Mouse (Mus musculus): Measurements from ENCODE around the gene 1110008L16Rik. TPM values are rescaled to one million over a fixed set of nuclear protein-coding genes. Genes with fewer than 3 reads are reported as not detected.

The 1110008L16Rik gene
- polyA plus RNA-seq, 1 experiment = 5.8 TPM

- Histone ChIP-seq H3K27me3 (ENCODE audit: control insufficient read depth, insufficient read depth, low read length) (no peaks in the 10 kb centered on the region), H3K4me1 (ENCODE audit: control insufficient read depth, insufficient read depth, low read length) (no peaks in the 10 kb centered on the region), H3K4me3 (ENCODE audit: control insufficient read depth, low read depth, low read length) (no peak overlapping the region), H3K27ac (ENCODE audit: control insufficient read depth, insufficient read depth, low read depth, low read length) (no peak overlapping the region), H3K36me3 (ENCODE audit: control insufficient read depth, insufficient read depth, low read length) (no peaks in the 10 kb centered on the region)
- no peak for TF ChIP-seq POLR2A (IDR thresholded peaks at IDR 0.05; ENCODE audit: control insufficient read depth, low read depth, low read length)
- TF ChIP-seq CTCF (IDR thresholded peaks at IDR 0.05; ENCODE audit: control insufficient read depth, insufficient read depth, insufficient replicate concordance, low read depth, low read length) = no peak
Observed at GRCm38 (mm10) chr12:55343998-55344397, 44.6 kb downstream of the 1110008L16Rik start.

GRCm38 (mm10) chr12:55344583-55344982 lies 45.2 kb downstream of the 1110008L16Rik start:
- Histone ChIP-seq H3K4me1 (ENCODE audit: control insufficient read depth, insufficient read depth, low read length) (no peaks in the 10 kb centered on the region), H3K27ac (ENCODE audit: control insufficient read depth, insufficient read depth, low read depth, low read length) (no peak overlapping the region), H3K27me3 (ENCODE audit: control insufficient read depth, insufficient read depth, low read length) (no peaks in the 10 kb centered on the region), H3K4me3 (ENCODE audit: control insufficient read depth, low read depth, low read length) (no peak overlapping the region), H3K36me3 (ENCODE audit: control insufficient read depth, insufficient read depth, low read length) (no peaks in the 10 kb centered on the region)
- no peak for TF ChIP-seq CTCF (IDR thresholded peaks at IDR 0.05; ENCODE audit: control insufficient read depth, insufficient read depth, insufficient replicate concordance, low read depth, low read length)
- no peak for TF ChIP-seq POLR2A (IDR thresholded peaks at IDR 0.05; ENCODE audit: control insufficient read depth, low read depth, low read length)

GRCm38 (mm10) chr12:55353423-55353822 lies 54.0 kb downstream of the 1110008L16Rik start:
- no peak for TF ChIP-seq POLR2A (IDR thresholded peaks at IDR 0.05; ENCODE audit: control insufficient read depth, low read depth, low read length)
- TF ChIP-seq CTCF (IDR thresholded peaks at IDR 0.05; ENCODE audit: control insufficient read depth, insufficient read depth, insufficient replicate concordance, low read depth, low read length) = no peak
- no peak overlapping the region for H3K27ac ChIP-seq (ENCODE audit: control insufficient read depth, insufficient read depth, low read depth, low read length)
- H3K27me3 ChIP-seq (ENCODE audit: control insufficient read depth, insufficient read depth, low read length) = no peaks in the 10 kb centered on the region
- no peak overlapping the region for H3K4me3 ChIP-seq (ENCODE audit: control insufficient read depth, low read depth, low read length)
- peaks cover 3% of the 10 kb centered on the region; the same call in 1 of the 2 replicates for H3K4me1 ChIP-seq (ENCODE audit: control insufficient read depth, insufficient read depth, low read length)
- no peaks in the 10 kb centered on the region for H3K36me3 ChIP-seq (ENCODE audit: control insufficient read depth, insufficient read depth, low read length)

DNA sequence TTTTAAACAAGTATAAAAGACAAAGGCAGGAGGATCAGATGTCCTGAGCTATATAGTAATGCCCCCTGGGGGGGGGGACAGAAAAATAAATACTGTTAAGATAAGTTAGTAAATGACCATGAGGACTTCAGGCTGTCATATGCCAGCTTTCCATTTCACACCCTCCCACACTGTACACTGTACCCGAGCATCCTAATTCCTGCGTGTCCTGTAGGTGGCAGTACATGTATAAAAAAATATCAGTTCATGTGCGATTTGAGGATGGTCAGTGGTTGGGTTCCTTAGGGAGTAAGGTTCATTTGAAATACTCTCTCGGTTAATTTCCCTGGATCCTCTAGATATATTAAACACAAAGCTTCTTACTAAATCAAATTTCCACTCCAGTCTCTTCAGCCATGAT lies 55.5 kb downstream of the 1110008L16Rik start:
- H3K36me3 ChIP-seq (ENCODE audit: control insufficient read depth, insufficient read depth, low read length) = no peaks in the 10 kb centered on the region
- no peak overlapping the region for H3K4me3 ChIP-seq (ENCODE audit: control insufficient read depth, low read depth, low read length)
- H3K27me3 ChIP-seq (ENCODE audit: control insufficient read depth, insufficient read depth, low read length) = no peaks in the 10 kb centered on the region
- peaks cover 3% of the 10 kb centered on the region; the same call in 1 of the 2 replicates for H3K4me1 ChIP-seq (ENCODE audit: control insufficient read depth, insufficient read depth, low read length)
- TF ChIP-seq CTCF (IDR thresholded peaks at IDR 0.05; ENCODE audit: control insufficient read depth, insufficient read depth, insufficient replicate concordance, low read depth, low read length) (no peak), POLR2A (IDR thresholded peaks at IDR 0.05; ENCODE audit: control insufficient read depth, low read depth, low read length) (no peak)
- no peak overlapping the region for H3K27ac ChIP-seq (ENCODE audit: control insufficient read depth, insufficient read depth, low read depth, low read length)

GRCm38 (mm10) chr12:55357303-55357702 lies 57.9 kb downstream of the 1110008L16Rik start:
- TF ChIP-seq POLR2A (IDR thresholded peaks at IDR 0.05; ENCODE audit: control insufficient read depth, low read depth, low read length) (no peak), CTCF (IDR thresholded peaks at IDR 0.05; ENCODE audit: control insufficient read depth, insufficient read depth, insufficient replicate concordance, low read depth, low read length) (no peak)
- Histone ChIP-seq H3K4me1 (ENCODE audit: control insufficient read depth, insufficient read depth, low read length) (peaks cover 3% of the 10 kb centered on the region; the same call in 1 of the 2 replicates), H3K4me3 (ENCODE audit: control insufficient read depth, low read depth, low read length) (no peak overlapping the region)

GRCm38 (mm10) chr12:55360929-55361328 lies 61.6 kb downstream of the 1110008L16Rik start:
- Histone ChIP-seq H3K4me1 (ENCODE audit: control insufficient read depth, insufficient read depth, low read length) (no peaks in the 10 kb centered on the region; the same call in 1 of the 2 replicates), H3K4me3 (ENCODE audit: control insufficient read depth, low read depth, low read length) (no peak overlapping the region)

More at GRCm38 (mm10) chr12:55357303-55357702, 57.9 kb downstream of the 1110008L16Rik start:
- no peaks in the 10 kb centered on the region for H3K27me3 ChIP-seq (ENCODE audit: control insufficient read depth, insufficient read depth, low read length)
- H3K27ac ChIP-seq (ENCODE audit: control insufficient read depth, insufficient read depth, low read depth, low read length) = no peak overlapping the region
- no peaks in the 10 kb centered on the region for H3K36me3 ChIP-seq (ENCODE audit: control insufficient read depth, insufficient read depth, low read length)

GRCm38 (mm10) chr12:55365083-55365482 lies 65.7 kb downstream of the 1110008L16Rik start:
- TF ChIP-seq POLR2A (IDR thresholded peaks at IDR 0.05; ENCODE audit: control insufficient read depth, low read depth, low read length) (no peak), CTCF (IDR thresholded peaks at IDR 0.05; ENCODE audit: control insufficient read depth, insufficient read depth, insufficient replicate concordance, low read depth, low read length) (no peak)
- Histone ChIP-seq H3K4me3 (ENCODE audit: control insufficient read depth, low read depth, low read length) (no peak overlapping the region), H3K27ac (ENCODE audit: control insufficient read depth, insufficient read depth, low read depth, low read length) (no peak overlapping the region), H3K36me3 (ENCODE audit: control insufficient read depth, insufficient read depth, low read length) (no peaks in the 10 kb centered on the region), H3K4me1 (ENCODE audit: control insufficient read depth, insufficient read depth, low read length) (no peaks in the 10 kb centered on the region; the same call in 1 of the 2 replicates), H3K27me3 (ENCODE audit: control insufficient read depth, insufficient read depth, low read length) (no peaks in the 10 kb centered on the region)

More at GRCm38 (mm10) chr12:55360929-55361328, 61.6 kb downstream of the 1110008L16Rik start:
- Histone ChIP-seq H3K36me3 (ENCODE audit: control insufficient read depth, insufficient read depth, low read length) (no peaks in the 10 kb centered on the region), H3K27ac (ENCODE audit: control insufficient read depth, insufficient read depth, low read depth, low read length) (no peak overlapping the region), H3K27me3 (ENCODE audit: control insufficient read depth, insufficient read depth, low read length) (no peaks in the 10 kb centered on the region)
- no peak for TF ChIP-seq POLR2A (IDR thresholded peaks at IDR 0.05; ENCODE audit: control insufficient read depth, low read depth, low read length)
- no peak for TF ChIP-seq CTCF (IDR thresholded peaks at IDR 0.05; ENCODE audit: control insufficient read depth, insufficient read depth, insufficient replicate concordance, low read depth, low read length)
